Mouse (Mus musculus): ENCODE measurements at regions not wholly inside any gene's neighbourhood (a gene's known extent, or its start where the extent isn't known, plus 50 kb on each side); places are given as distances from the start of the nearest gene placed in this dataset.
"Not testable (repeated sequence)": the region's sequence is repeated elsewhere in the genome, so short reads cannot be mapped to it uniquely, and the experiment has no call there.

- no peak for DNase-seq (ENCODE audit: extremely low spot score, low read depth, low spot score)
Observed at GRCm38 (mm10) chr17:52351293-52351692, 251.2 kb upstream of the Kcnh8 start.

DNA sequence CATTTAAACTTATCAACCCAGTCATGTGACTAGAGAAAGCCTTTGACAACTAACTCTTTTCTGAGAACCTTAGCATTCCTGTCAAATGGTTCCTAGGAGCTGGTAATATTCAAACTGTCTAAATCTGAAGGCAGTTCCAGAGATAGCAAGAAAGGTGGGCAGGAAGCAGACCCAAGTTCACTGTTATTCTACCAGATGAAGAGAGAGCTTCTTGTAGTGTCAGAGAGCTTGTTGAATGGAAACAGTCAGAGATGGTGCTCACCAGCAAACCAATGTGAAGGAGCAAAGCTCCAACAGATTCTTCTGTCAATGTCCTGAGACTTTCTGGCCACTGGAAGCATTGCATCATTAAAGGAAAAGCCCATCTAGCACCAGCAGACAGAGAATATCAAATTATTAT is 251.8 kb upstream of the Kcnh8 start:
- no peak for DNase-seq (ENCODE audit: extremely low spot score, low read depth, low spot score)

- no peak for DNase-seq (ENCODE audit: extremely low spot score, low read depth, low spot score)
Observed at GRCm38 (mm10) chr17:52349872-52350271, 252.6 kb upstream of the Kcnh8 start.

GRCm38 (mm10) chr17:52348481-52349083 is 253.9 kb upstream of the Kcnh8 start:
- no peak for DNase-seq (ENCODE audit: extremely low spot score, low read depth, low spot score)

DNA sequence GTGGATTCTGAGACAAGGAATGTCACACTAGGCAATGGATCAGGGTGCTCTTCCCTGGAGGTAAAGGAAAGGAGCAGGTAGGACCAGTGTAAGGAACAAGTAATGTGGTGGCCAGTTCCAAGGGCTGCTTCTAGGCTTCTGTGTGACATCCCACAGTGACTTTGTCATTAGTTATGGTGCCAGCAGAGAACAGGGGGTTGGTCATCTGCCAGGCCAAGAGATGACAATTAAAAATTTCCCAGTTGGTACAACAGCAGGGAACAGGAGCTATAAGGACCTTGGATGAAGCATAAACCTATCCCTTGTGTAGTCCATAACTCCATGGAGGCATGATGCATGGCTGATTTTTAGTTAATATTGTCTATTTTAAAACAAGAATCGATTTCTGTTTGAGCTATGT is 281.9 kb upstream of the Kcnh8 start:
- no peak for DNase-seq (ENCODE audit: extremely low spot score, low read depth, low spot score)

- no peak for DNase-seq (ENCODE audit: extremely low spot score, low read depth, low spot score)
Observed at GRCm38 (mm10) chr17:52316976-52317375, 285.5 kb upstream of the Kcnh8 start.

GRCm38 (mm10) chr17:52315879-52316278 is 286.6 kb upstream of the Kcnh8 start:
- no peak for DNase-seq (ENCODE audit: extremely low spot score, low read depth, low spot score)

GRCm38 (mm10) chr17:52315456-52315855 is 287.1 kb upstream of the Kcnh8 start:
- not testable (repeated sequence) for DNase-seq (ENCODE audit: extremely low spot score, low read depth, low spot score)

GRCm38 (mm10) chr17:52312043-52312442 is 290.5 kb upstream of the Kcnh8 start:
- DNase-seq (ENCODE audit: extremely low spot score, low read depth, low spot score): no peak

DNA sequence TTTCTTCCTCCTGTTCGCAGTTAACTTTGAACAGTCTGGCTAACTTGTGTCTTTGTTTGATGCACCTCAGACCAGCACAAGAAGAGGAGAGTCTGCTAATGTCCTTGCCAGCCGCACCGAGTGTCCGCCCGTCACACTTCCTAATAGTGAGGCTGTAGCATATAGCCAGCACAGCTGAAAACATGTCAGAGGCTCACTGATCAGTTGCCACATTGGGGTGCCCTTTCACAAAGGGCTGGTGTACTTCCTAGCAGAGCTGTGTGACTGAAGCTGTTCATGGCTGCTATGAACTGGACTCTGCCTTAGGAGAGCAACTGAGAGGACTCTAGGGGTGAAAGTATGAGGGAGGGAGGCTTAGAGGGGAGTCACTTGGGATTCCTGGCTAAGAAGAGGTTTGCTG is 293.7 kb upstream of the Kcnh8 start:
- no peak for DNase-seq (ENCODE audit: extremely low spot score, low read depth, low spot score)

DNA sequence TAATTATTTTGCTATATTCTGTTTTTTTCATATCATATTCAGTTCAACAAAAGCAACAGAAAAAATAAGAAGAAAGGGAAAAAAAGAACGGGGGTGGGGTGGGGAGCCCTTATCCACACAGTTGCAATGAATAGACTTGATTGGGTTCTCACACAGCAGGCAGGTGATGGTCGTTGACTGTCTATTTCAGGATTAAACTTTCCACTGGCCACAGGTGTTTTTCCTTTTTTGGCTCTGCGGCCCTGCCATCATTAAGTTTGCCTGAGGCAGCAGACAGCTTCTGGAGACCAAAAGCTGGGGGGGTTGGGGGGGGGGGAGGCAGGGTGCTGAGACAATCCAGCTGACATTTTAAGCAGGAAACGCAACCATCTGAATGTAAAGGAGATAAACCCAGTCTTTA is 298.4 kb upstream of the Kcnh8 start:
- no peak for DNase-seq (ENCODE audit: extremely low spot score, low read depth, low spot score)

DNA sequence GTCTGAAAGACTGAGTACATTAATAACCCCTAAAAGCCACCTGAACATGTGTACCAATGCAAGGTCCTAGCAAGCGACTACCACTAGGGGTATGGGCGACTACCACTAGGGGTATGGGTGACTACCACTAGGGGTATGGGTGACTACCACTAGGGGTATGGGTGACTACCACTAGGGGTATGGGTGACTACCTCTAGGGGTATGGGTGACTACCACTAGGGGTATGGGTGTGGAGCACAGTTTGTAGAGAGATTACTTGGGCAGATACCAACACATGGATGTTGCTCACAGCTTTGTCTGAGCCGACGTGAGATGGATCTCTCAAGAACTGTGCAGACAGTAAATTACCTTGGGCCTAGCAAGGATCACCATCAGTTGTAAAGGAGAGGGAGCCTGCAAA is 299.2 kb upstream of the Kcnh8 start:
- DNase-seq (ENCODE audit: extremely low spot score, low read depth, low spot score): no peak

GRCm38 (mm10) chr17:52299769-52300168 is 302.7 kb upstream of the Kcnh8 start:
- DNase-seq (ENCODE audit: extremely low spot score, low read depth, low spot score): no peak

- DNase-seq (ENCODE audit: extremely low spot score, low read depth, low spot score): no peak
Observed at GRCm38 (mm10) chr17:52285392-52285791, 317.1 kb upstream of the Kcnh8 start.

- no peak for DNase-seq (ENCODE audit: extremely low spot score, low read depth, low spot score)
Observed at GRCm38 (mm10) chr17:52282264-52282663, 320.2 kb upstream of the Kcnh8 start.

DNA sequence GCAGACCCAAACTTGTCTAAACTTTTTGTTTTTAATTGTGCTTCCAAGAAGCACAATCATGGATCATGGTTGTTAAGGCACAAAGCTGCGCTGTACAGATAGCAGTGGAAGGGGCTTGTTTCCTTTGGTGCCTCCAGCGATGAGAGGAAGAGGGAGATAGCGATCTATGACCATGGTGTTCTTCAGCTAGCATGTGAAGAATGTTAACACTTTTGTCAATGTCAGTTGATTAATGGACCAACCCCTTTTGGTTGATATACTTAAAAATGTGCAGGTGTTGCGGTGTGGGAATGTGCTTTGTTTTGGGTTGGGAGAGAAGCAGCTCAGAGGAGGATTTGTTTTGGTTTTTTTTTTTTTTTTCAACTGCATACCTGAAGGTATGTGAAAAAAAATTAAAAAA is 324.0 kb upstream of the Kcnh8 start:
- no peak for DNase-seq (ENCODE audit: extremely low spot score, low read depth, low spot score)

DNA sequence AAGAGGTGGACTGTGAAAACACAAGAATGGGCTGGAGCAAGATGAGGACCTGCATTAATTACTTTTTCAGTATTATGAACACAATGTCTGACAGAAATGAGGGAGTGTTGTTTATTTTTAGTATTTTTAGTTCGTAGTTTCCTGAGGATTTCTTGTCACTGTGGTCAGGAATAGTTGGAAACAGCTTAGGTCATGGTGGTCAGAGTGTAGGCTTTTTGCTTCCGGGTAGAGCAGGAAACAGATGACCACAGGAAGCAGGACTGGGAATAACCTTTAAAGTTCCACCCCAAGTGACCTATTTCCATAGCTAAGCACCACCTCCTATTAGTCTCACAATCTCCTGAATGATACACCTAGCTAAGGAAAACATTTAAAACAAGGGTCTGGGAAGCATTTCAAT is 333.7 kb upstream of the Kcnh8 start:
- DNase-seq (ENCODE audit: extremely low spot score, low read depth, low spot score): no peak

DNA sequence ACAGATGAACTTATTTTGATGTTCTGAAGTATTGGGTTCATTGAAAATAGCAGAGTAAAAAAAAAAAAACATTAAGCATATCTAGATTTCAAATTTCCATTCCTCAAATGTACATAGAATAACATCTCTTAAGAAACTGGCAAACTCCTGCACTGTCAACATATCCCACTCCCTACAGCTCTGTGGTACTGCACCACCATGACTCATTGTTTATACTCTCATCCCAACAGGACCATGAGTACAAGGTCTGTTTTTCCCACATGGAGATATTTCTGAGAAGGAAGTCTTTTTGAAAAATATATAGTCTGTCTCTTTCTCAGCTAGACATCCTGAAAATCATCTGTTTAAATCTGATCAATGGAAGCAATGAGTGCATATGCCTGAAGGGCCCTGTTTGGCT is 351.2 kb upstream of the Kcnh8 start:
- no peak for DNase-seq (ENCODE audit: extremely low spot score, low read depth, low spot score)

DNA sequence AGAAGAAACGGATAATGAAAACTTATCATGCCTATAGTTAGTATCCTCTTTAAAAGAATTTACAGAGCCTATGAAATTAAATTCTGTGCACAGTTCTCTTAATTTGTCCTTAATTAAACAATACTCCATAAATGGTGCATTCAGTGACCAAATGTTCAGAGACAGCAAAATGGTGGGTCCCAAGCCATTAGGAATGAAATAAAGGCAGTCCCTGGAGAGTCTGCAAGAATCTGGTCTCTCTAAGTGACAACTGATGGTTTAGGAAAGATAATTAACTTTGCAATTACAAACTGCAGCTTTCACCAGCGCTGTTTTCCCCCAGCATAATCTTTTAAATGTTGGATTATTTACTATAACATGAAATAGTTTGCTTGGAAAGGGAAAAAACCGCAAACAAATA is 376.9 kb upstream of the Kcnh8 start:
- DNase-seq (ENCODE audit: extremely low spot score, low read depth, low spot score): no peak

- DNase-seq (ENCODE audit: extremely low spot score, low read depth, low spot score): no peak
Observed at GRCm38 (mm10) chr17:52220422-52220821, 382.1 kb upstream of the Kcnh8 start.

GRCm38 (mm10) chr17:52217411-52217810 is 384.3 kb upstream of the Satb1 start:
- no peak for DNase-seq (ENCODE audit: extremely low spot score, low read depth, low spot score)

- DNase-seq (ENCODE audit: extremely low spot score, low read depth, low spot score): no peak
Observed at GRCm38 (mm10) chr17:52212944-52213343, 379.9 kb upstream of the Satb1 start.

DNA sequence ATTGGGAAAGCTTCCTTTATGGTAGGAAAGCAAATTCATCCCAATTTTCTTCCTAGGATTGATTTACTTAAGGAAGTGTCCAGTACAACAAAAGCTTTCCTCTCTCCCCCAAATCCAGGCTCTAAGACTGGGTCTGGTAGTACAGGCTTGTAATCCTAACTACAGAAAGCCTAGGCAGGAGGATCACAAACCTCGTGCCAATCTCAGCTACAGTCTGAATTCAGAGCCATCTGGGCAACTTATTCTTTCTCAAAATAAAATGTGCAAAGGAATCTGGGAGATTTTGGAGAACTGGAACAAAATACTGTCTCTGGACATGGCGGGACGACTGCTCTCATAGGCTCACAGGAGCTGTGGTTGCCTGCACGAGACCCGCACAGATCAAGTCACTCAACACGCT is 377.4 kb upstream of the Satb1 start:
- DNase-seq (ENCODE audit: extremely low spot score, low read depth, low spot score): no peak

GRCm38 (mm10) chr17:52197731-52198130 is 364.6 kb upstream of the Satb1 start:
- DNase-seq (ENCODE audit: extremely low spot score, low read depth, low spot score): no peak
